Mouse (Mus musculus): ENCODE data around the gene Tpo. TPM values are rescaled to one million over a fixed set of nuclear protein-coding genes. Genes with fewer than 3 reads are reported as not detected.

Gene Tpo
- polyA plus RNA-seq (2016; fragmentation: Nextera tagmentation; extraction: Ambion mirVana), result not detected in 2 replicates

DNA sequence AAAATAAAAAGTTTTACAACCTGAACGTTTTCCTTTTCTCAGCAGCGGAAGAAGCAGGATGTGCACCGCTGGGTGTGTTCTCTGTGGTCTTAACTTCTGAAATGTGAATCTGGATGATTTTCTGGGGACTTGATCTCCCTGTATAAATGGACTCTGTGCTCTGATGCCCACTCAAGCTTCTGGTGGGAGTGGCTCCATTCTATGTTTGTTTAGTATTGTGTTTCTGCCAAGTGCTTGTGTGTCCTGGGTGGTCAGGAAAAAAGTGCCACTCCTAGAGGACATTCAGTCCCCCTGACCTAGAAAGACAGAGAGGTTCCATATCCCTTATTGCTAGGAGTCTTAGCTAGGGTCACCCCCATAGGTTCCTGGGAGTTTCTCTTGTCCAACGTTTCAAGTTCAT, at the start of gene Tpo:
Gene Tpo (minus strand): TSS at position 101 of the 400 bp plus-strand sequence.
- no peaks in the 10 kb centered on the region for H3K36me3 ChIP-seq
- H3K4me2 ChIP-seq (replicated peaks), result no peak within 1 kb of the TSS
- peaks cover 4% of the 10 kb centered on the region; the same call in 1 of the 2 replicates for H3K27me3 ChIP-seq
- no peak within 1 kb of the TSS for H3K27ac ChIP-seq
- no peak within 1 kb of the TSS for H3K4me3 ChIP-seq
- H3K4me1 ChIP-seq, result no peaks in the 10 kb centered on the region
- no peak for ATAC-seq (ENCODE audit: low FRiP score)
- no peak within 1 kb of the TSS for H3K9ac ChIP-seq
- 92% methylated on average over 4 of the region's 4 CpGs for WGBS
- no peaks in the 10 kb centered on the region for H3K9me3 ChIP-seq (replicated peaks)

DNA sequence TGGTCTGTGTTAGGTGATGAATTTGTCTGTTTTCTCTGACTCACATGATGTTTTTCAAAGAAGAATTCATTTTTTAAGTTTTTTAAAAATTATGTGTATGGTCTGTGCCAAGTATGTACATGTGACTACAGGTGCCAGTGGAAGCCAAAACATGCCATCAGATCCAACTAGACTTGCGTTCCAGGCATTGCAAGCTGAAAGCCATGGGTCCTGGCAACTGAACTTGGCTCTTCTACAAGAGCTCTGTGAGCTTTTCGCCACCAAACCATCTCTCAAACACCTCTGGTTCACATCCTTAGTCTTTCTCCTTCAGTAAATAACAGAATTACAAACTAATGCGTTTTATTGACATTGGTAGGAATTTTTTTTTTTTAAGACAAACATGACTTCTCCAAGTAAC, 49.3 kb upstream of the Tpo start:
- 88% methylated on average over 3 of the region's 3 CpGs for WGBS
- Histone ChIP-seq H3K27ac (no peak overlapping the region), H3K4me2 (replicated peaks) (no peak overlapping the region), H3K4me1 (no peaks in the 10 kb centered on the region), H3K4me3 (no peak overlapping the region), H3K9me3 (replicated peaks) (no peaks in the 10 kb centered on the region), H3K27me3 (no peaks in the 10 kb centered on the region), H3K36me3 (no peaks in the 10 kb centered on the region), H3K9ac (no peak overlapping the region)
- ATAC-seq (ENCODE audit: low FRiP score), result no peak

DNA sequence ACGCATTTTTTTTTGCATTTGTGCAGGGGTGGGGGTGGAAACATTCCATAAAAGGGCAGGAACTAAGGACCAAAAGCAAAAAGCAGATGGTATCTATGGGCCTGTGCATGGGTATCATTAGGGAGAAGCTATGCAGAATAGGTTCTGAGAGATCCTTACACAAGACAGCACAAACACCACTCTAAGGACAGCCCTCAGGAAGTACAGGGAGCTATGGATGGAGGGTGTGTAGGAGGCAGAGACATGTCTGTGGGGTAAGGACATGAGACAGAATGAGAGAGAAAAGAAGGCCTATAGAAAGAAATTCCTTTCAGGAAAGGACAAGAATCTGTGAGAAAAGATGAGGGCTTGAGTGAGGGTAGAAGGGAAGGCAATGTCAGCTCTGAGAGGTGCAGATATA, 47.2 kb upstream of the Tpo start:
- WGBS, result 92% methylated on average over 1 of the region's 1 CpGs
- no peaks in the 10 kb centered on the region for H3K27me3 ChIP-seq
- no peak overlapping the region for H3K9ac ChIP-seq
- ATAC-seq (ENCODE audit: low FRiP score), result no peak
- no peaks in the 10 kb centered on the region for H3K36me3 ChIP-seq
- H3K4me3 ChIP-seq, result no peak overlapping the region
- H3K4me2 ChIP-seq (replicated peaks), result no peak overlapping the region
- H3K9me3 ChIP-seq (replicated peaks), result no peaks in the 10 kb centered on the region
- no peaks in the 10 kb centered on the region for H3K4me1 ChIP-seq
- H3K27ac ChIP-seq, result no peak overlapping the region

DNA sequence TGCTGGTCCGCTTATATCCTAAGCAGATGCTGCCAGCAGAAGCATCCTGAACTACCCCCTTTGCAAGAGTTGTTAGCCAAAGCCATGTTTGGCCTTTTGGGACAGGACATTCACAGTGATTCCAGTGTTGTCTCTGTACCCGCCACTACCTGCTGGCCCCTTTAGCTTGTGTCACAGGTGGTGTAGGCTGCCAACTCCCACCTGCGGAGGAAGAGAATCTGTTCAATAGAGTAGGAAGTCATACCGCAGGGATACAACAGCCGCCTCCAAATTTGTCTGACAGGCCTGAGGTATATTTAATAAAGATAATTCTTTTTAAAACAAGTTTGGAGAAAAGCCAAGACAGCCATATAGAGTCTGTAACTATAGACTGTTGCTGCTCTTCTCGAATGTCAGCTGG, 45.5 kb upstream of the Tpo start:
- no peak overlapping the region for H3K4me2 ChIP-seq (replicated peaks)
- H3K4me1 ChIP-seq, result no peaks in the 10 kb centered on the region
- no peaks in the 10 kb centered on the region for H3K9me3 ChIP-seq (replicated peaks)
- H3K4me3 ChIP-seq, result no peak overlapping the region
- ATAC-seq (ENCODE audit: low FRiP score), result no peak
- H3K27me3 ChIP-seq, result no peaks in the 10 kb centered on the region
- no peak overlapping the region for H3K9ac ChIP-seq
- no peaks in the 10 kb centered on the region for H3K36me3 ChIP-seq
- H3K27ac ChIP-seq, result no peak overlapping the region
- WGBS, result 84% methylated on average over 6 of the region's 6 CpGs

DNA sequence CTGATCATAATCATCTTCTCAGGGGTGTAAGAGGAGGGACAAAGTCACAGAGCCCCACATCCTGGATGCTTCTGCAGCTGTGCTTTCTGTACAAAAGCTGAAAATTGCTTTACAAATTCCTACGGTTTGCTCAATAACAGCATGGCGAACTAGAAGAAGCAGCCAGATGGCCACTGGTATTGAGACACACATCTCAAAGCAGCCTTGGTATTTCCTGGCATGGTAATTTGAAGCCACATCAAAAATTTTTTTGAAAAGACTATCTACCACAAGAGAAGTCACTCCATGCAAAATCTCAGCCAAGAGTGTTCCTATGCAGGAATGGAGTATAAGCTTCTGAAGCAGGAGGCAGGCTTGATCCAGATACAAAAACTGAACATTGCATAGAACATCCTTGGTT, 45.1 kb upstream of the Tpo start:
- Histone ChIP-seq H3K27ac (no peak overlapping the region), H3K36me3 (no peaks in the 10 kb centered on the region), H3K9me3 (replicated peaks) (no peaks in the 10 kb centered on the region), H3K4me3 (no peak overlapping the region), H3K4me2 (replicated peaks) (no peak overlapping the region), H3K9ac (no peak overlapping the region), H3K27me3 (no peaks in the 10 kb centered on the region), H3K4me1 (no peaks in the 10 kb centered on the region)
- 77% methylated on average over 2 of the region's 2 CpGs for WGBS
- ATAC-seq (ENCODE audit: low FRiP score), result no peak

DNA sequence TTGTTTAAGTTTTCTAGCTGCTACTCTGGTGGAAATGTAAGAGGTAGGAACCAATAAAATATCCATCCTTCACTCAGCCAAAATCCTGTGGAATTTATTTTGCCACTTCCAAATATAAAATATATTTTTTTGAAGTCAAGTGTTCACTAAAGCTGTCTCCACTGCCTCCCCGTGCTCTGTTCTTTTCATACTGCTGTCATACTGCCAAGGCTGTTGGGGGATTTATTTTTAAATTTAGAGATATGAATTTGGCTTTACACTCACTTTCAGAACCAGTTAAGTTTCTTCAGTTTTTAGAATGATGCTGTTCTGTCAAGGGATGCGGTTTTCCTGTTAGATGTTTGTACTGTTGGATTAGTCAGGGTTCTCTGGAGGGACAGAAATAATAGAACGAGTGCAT, 36.1 kb upstream of the Tpo start:
- Histone ChIP-seq H3K9me3 (replicated peaks) (no peaks in the 10 kb centered on the region), H3K4me3 (no peak overlapping the region), H3K36me3 (no peaks in the 10 kb centered on the region), H3K4me2 (replicated peaks) (no peak overlapping the region), H3K27me3 (no peaks in the 10 kb centered on the region), H3K9ac (no peak overlapping the region), H3K4me1 (no peaks in the 10 kb centered on the region), H3K27ac (no peak overlapping the region)
- WGBS, result 84% methylated on average over 3 of the region's 3 CpGs
- no peak for ATAC-seq (ENCODE audit: low FRiP score)

DNA sequence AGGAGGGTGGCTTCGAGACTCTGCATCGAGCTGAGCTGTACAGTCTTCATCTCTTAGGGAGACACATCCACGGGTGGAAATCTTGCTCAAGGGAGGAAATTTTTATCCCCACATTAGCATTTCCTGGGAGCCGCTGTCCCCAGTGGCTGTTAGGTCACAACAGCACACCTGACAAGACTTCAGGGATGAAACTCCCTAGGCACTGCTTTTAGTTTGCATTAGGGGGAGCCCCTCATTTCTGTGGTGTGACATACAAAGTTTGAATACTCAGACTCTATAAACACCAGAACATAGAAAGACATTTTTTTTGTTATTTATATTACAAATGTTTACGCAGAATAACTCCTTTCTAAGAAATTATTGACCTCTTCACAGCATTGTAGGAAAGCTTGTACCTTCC, 32.1 kb upstream of the Tpo start:
- Histone ChIP-seq H3K27me3 (no peaks in the 10 kb centered on the region), H3K4me1 (no peaks in the 10 kb centered on the region)
- WGBS, result 84% methylated on average over 5 of the region's 5 CpGs

DNA sequence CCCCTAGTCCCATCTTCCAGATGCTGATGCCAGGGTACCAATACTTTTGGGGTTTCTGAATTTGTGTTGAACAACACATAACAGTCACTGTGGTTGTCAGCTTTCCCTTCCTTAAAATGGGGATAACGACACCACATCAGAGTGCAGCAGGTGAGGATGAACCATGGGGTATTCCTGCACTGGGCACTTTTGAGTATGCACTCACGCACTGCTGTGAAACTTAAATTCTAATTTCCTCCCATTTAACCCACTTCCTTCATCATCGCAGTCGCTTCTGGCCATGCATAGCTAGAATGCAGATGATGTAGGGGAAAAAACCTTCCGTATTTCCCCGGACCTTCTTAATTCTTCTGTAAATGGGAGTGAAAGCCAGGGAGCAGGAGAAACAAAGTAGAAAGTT, 31.6 kb upstream of the Tpo start:
- WGBS, result 94% methylated on average over 6 of the region's 6 CpGs
- Histone ChIP-seq H3K4me3 (no peak overlapping the region), H3K9me3 (replicated peaks) (no peaks in the 10 kb centered on the region), H3K27ac (no peak overlapping the region), H3K36me3 (no peaks in the 10 kb centered on the region), H3K4me2 (replicated peaks) (no peak overlapping the region), H3K27me3 (no peaks in the 10 kb centered on the region), H3K4me1 (no peaks in the 10 kb centered on the region), H3K9ac (no peak overlapping the region)
- no peak for ATAC-seq (ENCODE audit: low FRiP score)

More for the DNA sequence above, 32.1 kb upstream of the Tpo start:
- Histone ChIP-seq H3K4me2 (replicated peaks) (no peak overlapping the region), H3K9ac (no peak overlapping the region), H3K4me3 (no peak overlapping the region), H3K27ac (no peak overlapping the region), H3K36me3 (no peaks in the 10 kb centered on the region), H3K9me3 (replicated peaks) (no peaks in the 10 kb centered on the region)
- no peak for ATAC-seq (ENCODE audit: low FRiP score)

DNA sequence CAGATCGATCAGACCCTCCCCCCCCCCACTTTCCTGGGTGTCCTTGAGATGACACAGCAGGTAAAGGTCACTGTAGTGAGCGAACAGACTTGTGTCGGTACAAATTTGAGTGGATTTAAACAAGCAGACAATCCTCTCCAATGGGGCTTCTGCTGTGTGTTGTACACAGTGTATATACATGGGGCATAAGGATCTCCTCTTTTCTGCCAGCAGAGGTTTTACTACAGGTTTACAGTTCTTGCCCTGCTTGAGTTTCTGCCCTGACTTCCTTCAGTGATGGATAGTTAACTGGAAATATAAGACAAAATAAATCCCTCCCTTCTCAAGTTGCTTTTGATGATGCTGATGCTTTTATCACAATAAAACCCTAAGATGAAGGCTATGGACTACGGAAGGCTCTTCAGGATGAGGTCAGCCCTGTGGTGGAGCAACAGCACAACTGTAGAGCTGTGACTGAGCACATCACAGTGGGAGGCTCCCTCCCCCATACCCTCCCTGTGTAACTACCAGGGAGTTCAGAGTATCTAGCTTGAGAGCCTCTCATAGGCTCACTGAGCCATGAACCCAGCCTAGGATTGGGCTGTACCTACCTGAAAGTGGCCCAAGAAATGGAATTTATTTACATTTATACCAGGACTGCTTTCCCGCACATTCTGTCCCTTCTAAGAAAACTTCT, 29.4 kb upstream of the Tpo start:
- no peak for ATAC-seq (ENCODE audit: low FRiP score)
- no peaks in the 10 kb centered on the region for H3K36me3 ChIP-seq
- WGBS, result 86% methylated on average over 5 of the region's 5 CpGs
- no peak overlapping the region for H3K9ac ChIP-seq
- no peak overlapping the region for H3K4me2 ChIP-seq (replicated peaks)
- H3K9me3 ChIP-seq (replicated peaks), result no peaks in the 10 kb centered on the region
- no peaks in the 10 kb centered on the region for H3K4me1 ChIP-seq
- H3K27me3 ChIP-seq, result no peaks in the 10 kb centered on the region
- no peak overlapping the region for H3K27ac ChIP-seq
- H3K4me3 ChIP-seq, result no peak overlapping the region

DNA sequence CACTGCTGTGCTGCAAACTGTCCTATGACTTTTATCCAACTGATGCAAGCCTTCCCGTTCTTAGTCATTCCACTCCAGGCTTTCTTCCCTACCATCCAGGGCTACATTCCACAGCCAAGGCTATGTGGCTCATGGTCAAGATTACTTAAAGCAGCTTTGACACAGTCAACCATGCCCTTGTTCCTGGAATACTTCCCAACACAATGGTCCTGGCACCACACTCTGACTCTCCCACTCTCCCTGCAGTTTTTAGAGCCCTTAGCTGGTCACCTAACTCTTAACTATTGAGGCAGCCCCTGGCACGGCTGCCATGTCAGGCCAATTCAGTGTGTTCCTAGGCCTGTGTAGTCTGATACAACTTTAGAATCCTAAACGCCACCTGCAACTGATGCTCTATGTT, 28.1 kb upstream of the Tpo start:
- Histone ChIP-seq H3K27ac (no peak overlapping the region), H3K4me3 (no peak overlapping the region), H3K9ac (no peak overlapping the region), H3K9me3 (replicated peaks) (no peaks in the 10 kb centered on the region), H3K4me1 (no peaks in the 10 kb centered on the region), H3K36me3 (no peaks in the 10 kb centered on the region), H3K27me3 (no peaks in the 10 kb centered on the region), H3K4me2 (replicated peaks) (no peak overlapping the region)
- ATAC-seq (ENCODE audit: low FRiP score), result no peak
- WGBS, result 82% methylated on average over 3 of the region's 3 CpGs

DNA sequence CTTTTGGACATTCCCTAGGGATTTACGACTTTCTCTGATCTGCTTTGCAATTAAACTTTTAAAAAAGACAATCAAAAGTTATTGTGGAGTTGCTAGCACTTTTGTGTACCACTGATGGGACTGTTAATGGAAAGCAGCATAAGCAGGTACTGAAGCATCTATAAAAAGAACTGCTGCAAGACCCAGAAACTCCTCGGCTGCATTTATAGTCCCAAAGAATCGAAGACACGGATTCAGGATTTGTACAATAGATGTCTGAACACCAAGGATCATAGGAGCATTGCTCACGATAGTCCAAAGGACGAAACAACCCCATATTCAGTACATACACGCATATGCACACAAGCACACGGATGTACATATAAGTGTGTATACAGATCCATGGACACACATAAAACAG, 27.4 kb upstream of the Tpo start:
- Histone ChIP-seq H3K4me3 (no peak overlapping the region), H3K4me2 (replicated peaks) (no peak overlapping the region), H3K9ac (no peak overlapping the region), H3K27ac (no peak overlapping the region), H3K9me3 (replicated peaks) (no peaks in the 10 kb centered on the region), H3K36me3 (no peaks in the 10 kb centered on the region), H3K4me1 (no peaks in the 10 kb centered on the region), H3K27me3 (no peaks in the 10 kb centered on the region)
- ATAC-seq (ENCODE audit: low FRiP score), result no peak
- WGBS, result 94% methylated on average over 8 of the region's 8 CpGs

DNA sequence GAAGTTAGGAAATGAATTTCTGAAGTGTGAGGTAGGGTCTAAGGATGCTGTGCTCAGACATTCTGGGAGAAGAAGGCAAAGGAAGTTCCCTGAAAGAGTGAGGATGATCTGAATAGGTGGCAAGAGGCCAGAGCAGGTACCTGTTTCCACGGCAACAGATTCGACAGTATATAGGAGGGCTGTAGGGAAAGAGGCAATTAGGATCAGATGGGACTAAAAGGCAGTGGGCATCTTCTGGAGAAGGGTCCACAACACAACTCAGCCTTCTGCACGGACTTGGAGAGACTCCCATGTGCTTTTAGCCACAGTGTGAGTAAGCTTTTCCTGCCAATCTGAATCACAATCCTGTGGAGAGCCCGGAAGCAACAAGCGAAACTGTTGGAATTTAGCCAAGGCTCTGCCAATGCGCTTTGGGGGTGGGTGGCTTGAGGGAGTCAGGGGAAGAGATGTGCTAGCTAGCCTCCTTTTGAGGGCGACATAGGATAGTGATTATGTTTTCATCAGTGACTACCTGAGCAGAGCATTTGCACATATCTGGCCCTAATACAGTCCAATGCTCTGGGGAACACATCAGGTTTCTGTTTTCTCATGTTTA, 21.8 kb upstream of the Tpo start:
- no peaks in the 10 kb centered on the region for H3K4me1 ChIP-seq
- H3K9ac ChIP-seq, result no peak overlapping the region
- no peaks in the 10 kb centered on the region for H3K27me3 ChIP-seq
- ATAC-seq (ENCODE audit: low FRiP score), result no peak
- no peak overlapping the region for H3K4me3 ChIP-seq
- WGBS, result 76% methylated on average over 7 of the region's 7 CpGs
- no peaks in the 10 kb centered on the region for H3K9me3 ChIP-seq (replicated peaks)
- H3K27ac ChIP-seq, result no peak overlapping the region
- no peaks in the 10 kb centered on the region for H3K36me3 ChIP-seq
- H3K4me2 ChIP-seq (replicated peaks), result no peak overlapping the region

DNA sequence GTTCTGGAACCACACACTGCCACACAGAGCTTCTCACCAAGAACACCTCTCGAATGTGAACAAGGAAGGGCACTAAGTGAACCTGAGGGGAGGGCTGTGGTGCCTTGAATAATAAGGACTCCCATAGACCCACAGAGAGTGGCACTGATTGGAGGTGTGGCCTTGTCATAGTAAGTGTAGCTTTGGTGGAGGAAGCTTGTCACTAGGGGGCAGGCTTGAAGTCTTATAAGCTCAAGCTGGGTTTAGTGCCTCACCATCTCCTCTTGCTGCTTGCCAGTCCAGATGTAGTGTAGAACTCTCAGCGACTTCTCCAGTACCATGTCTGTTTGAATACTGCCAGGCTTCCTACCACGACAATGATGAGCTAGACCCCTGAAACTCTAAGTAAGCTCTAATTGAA, 9.7 kb upstream of the Tpo start:
- H3K27ac ChIP-seq, result no peak overlapping the region
- no peak for ATAC-seq (ENCODE audit: low FRiP score)
- H3K4me2 ChIP-seq (replicated peaks), result no peak overlapping the region
- no peaks in the 10 kb centered on the region for H3K36me3 ChIP-seq
- no peaks in the 10 kb centered on the region for H3K4me1 ChIP-seq
- H3K27me3 ChIP-seq, result no peaks in the 10 kb centered on the region
- WGBS, result 72% methylated on average over 3 of the region's 3 CpGs
- H3K9me3 ChIP-seq (replicated peaks), result no peaks in the 10 kb centered on the region
- H3K9ac ChIP-seq, result no peak overlapping the region
- H3K4me3 ChIP-seq, result no peak overlapping the region
